Mouse (Mus musculus) gastrocnemius, postnatal 14 days (tissue): ENCODE measurements around the gene Timp3. TPM values are rescaled to one million over a fixed set of nuclear protein-coding genes. Genes with fewer than 3 reads are reported as not detected.

Source experiments
- total RNA-seq, 2 experiments: library from RNA; stranded (reverse); gene quantifications; 2 replicates each; pipeline ENCODE4 v1.2.3; 2021

Timp3 gene
- total RNA-seq, 2 experiments from 2014 or later = 80.1 to 91.6 TPM

Other genes with a start within 250 kb of the Timp3 start
- under 1 TPM; 0.13 to 0.27 TPM for gene Syn3, start 198.5 kb downstream of the Timp3 start, total RNA-seq